Mouse (Mus musculus): ENCODE results near the gene Mettl14. TPM values are rescaled to one million over a fixed set of nuclear protein-coding genes. Genes with fewer than 3 reads are reported as not detected.

Mettl14 gene
- polyA plus RNA-seq, 1 experiment: 12.2 TPM

- TF ChIP-seq CTCF (IDR thresholded peaks at IDR 0.05; ENCODE audit: extremely low read depth, insufficient read depth, low read length) (no peak), POLR2A (IDR thresholded peaks at IDR 0.05; ENCODE audit: extremely low read depth, insufficient read depth, low read length) (no peak)
- no peaks in the 10 kb centered on the region for H3K4me1 ChIP-seq (ENCODE audit: control insufficient read depth, insufficient read depth, low read length)
- no peak overlapping the region for H3K27ac ChIP-seq (ENCODE audit: insufficient read depth, low read length)
- H3K4me3 ChIP-seq (ENCODE audit: insufficient read depth, low read length): no peak overlapping the region
Observed at GRCm38 (mm10) chr3:123341049-123341448, 44.9 kb downstream of the Mettl14 start.

- Histone ChIP-seq H3K27ac (ENCODE audit: insufficient read depth, low read length) (no peak overlapping the region), H3K4me3 (ENCODE audit: insufficient read depth, low read length) (no peak overlapping the region), H3K4me1 (ENCODE audit: control insufficient read depth, insufficient read depth, low read length) (no peaks in the 10 kb centered on the region)
- TF ChIP-seq POLR2A (IDR thresholded peaks at IDR 0.05; ENCODE audit: extremely low read depth, insufficient read depth, low read length) (no peak), CTCF (IDR thresholded peaks at IDR 0.05; ENCODE audit: extremely low read depth, insufficient read depth, low read length) (no peak)
Observed at GRCm38 (mm10) chr3:123338666-123339195, 47.2 kb downstream of the Mettl14 start.

- no peaks in the 10 kb centered on the region for H3K4me1 ChIP-seq (ENCODE audit: control insufficient read depth, insufficient read depth, low read length)
- H3K4me3 ChIP-seq (ENCODE audit: insufficient read depth, low read length): no peak overlapping the region
- H3K27ac ChIP-seq (ENCODE audit: insufficient read depth, low read length): no peak overlapping the region
- TF ChIP-seq CTCF (IDR thresholded peaks at IDR 0.05; ENCODE audit: extremely low read depth, insufficient read depth, low read length) (no peak), POLR2A (IDR thresholded peaks at IDR 0.05; ENCODE audit: extremely low read depth, insufficient read depth, low read length) (no peak)
Observed at GRCm38 (mm10) chr3:123337853-123338252, 48.1 kb downstream of the Mettl14 start.

GRCm38 (mm10) chr3:123336951-123337350 is 49.0 kb downstream of the Mettl14 start:
- Histone ChIP-seq H3K27ac (ENCODE audit: insufficient read depth, low read length) (no peak overlapping the region), H3K4me3 (ENCODE audit: insufficient read depth, low read length) (no peak overlapping the region)

GRCm38 (mm10) chr3:123336455-123336854 is 49.5 kb downstream of the Mettl14 start:
- H3K4me1 ChIP-seq (ENCODE audit: control insufficient read depth, insufficient read depth, low read length): no peaks in the 10 kb centered on the region
- H3K4me3 ChIP-seq (ENCODE audit: insufficient read depth, low read length): no peak overlapping the region
- no peak for TF ChIP-seq CTCF (IDR thresholded peaks at IDR 0.05; ENCODE audit: extremely low read depth, insufficient read depth, low read length)
- TF ChIP-seq POLR2A (IDR thresholded peaks at IDR 0.05; ENCODE audit: extremely low read depth, insufficient read depth, low read length): no peak
- H3K27ac ChIP-seq (ENCODE audit: insufficient read depth, low read length): no peak overlapping the region

More at GRCm38 (mm10) chr3:123336951-123337350, 49.0 kb downstream of the Mettl14 start:
- H3K4me1 ChIP-seq (ENCODE audit: control insufficient read depth, insufficient read depth, low read length): no peaks in the 10 kb centered on the region
- TF ChIP-seq CTCF (IDR thresholded peaks at IDR 0.05; ENCODE audit: extremely low read depth, insufficient read depth, low read length): no peak
- no peak for TF ChIP-seq POLR2A (IDR thresholded peaks at IDR 0.05; ENCODE audit: extremely low read depth, insufficient read depth, low read length)

GRCm38 (mm10) chr3:123335480-123335879 is 50.4 kb downstream of the Mettl14 start:
- no peak overlapping the region for H3K27ac ChIP-seq (ENCODE audit: insufficient read depth, low read length)
- TF ChIP-seq CTCF (IDR thresholded peaks at IDR 0.05; ENCODE audit: extremely low read depth, insufficient read depth, low read length): no peak
- no peak for TF ChIP-seq POLR2A (IDR thresholded peaks at IDR 0.05; ENCODE audit: extremely low read depth, insufficient read depth, low read length)
- no peak overlapping the region for H3K4me3 ChIP-seq (ENCODE audit: insufficient read depth, low read length)
- H3K4me1 ChIP-seq (ENCODE audit: control insufficient read depth, insufficient read depth, low read length): no peaks in the 10 kb centered on the region

GRCm38 (mm10) chr3:123334947-123335346 is 51.0 kb downstream of the Mettl14 start:
- Histone ChIP-seq H3K4me3 (ENCODE audit: insufficient read depth, low read length) (no peak overlapping the region), H3K4me1 (ENCODE audit: control insufficient read depth, insufficient read depth, low read length) (no peaks in the 10 kb centered on the region), H3K27ac (ENCODE audit: insufficient read depth, low read length) (no peak overlapping the region)
- no peak for TF ChIP-seq CTCF (IDR thresholded peaks at IDR 0.05; ENCODE audit: extremely low read depth, insufficient read depth, low read length)
- no peak for TF ChIP-seq POLR2A (IDR thresholded peaks at IDR 0.05; ENCODE audit: extremely low read depth, insufficient read depth, low read length)

- no peak for TF ChIP-seq CTCF (IDR thresholded peaks at IDR 0.05; ENCODE audit: extremely low read depth, insufficient read depth, low read length)
- no peak for TF ChIP-seq POLR2A (IDR thresholded peaks at IDR 0.05; ENCODE audit: extremely low read depth, insufficient read depth, low read length)
- no peaks in the 10 kb centered on the region for H3K4me1 ChIP-seq (ENCODE audit: control insufficient read depth, insufficient read depth, low read length)
- no peak overlapping the region for H3K4me3 ChIP-seq (ENCODE audit: insufficient read depth, low read length)
- H3K27ac ChIP-seq (ENCODE audit: insufficient read depth, low read length): no peak overlapping the region
Observed at GRCm38 (mm10) chr3:123333055-123333424, 52.9 kb downstream of the Mettl14 start.

GRCm38 (mm10) chr3:123332330-123333054 is 53.4 kb downstream of the Mettl14 start:
- no peaks in the 10 kb centered on the region for H3K4me1 ChIP-seq (ENCODE audit: control insufficient read depth, insufficient read depth, low read length)
- no peak overlapping the region for H3K27ac ChIP-seq (ENCODE audit: insufficient read depth, low read length)
- no peak for TF ChIP-seq CTCF (IDR thresholded peaks at IDR 0.05; ENCODE audit: extremely low read depth, insufficient read depth, low read length)
- no peak for TF ChIP-seq POLR2A (IDR thresholded peaks at IDR 0.05; ENCODE audit: extremely low read depth, insufficient read depth, low read length)
- no peak overlapping the region for H3K4me3 ChIP-seq (ENCODE audit: insufficient read depth, low read length)

GRCm38 (mm10) chr3:123330221-123330620 is 55.7 kb downstream of the Mettl14 start:
- Histone ChIP-seq H3K27ac (ENCODE audit: insufficient read depth, low read length) (no peak overlapping the region), H3K4me1 (ENCODE audit: control insufficient read depth, insufficient read depth, low read length) (no peaks in the 10 kb centered on the region), H3K4me3 (ENCODE audit: insufficient read depth, low read length) (no peak overlapping the region)
- TF ChIP-seq CTCF (IDR thresholded peaks at IDR 0.05; ENCODE audit: extremely low read depth, insufficient read depth, low read length) (no peak), POLR2A (IDR thresholded peaks at IDR 0.05; ENCODE audit: extremely low read depth, insufficient read depth, low read length) (no peak)
